Mouse (Mus musculus) limb, embryonic 13.5 days (tissue): Measurements from ENCODE around the gene Slco1a5. TPM values are rescaled to one million over a fixed set of nuclear protein-coding genes. Genes with fewer than 3 reads are reported as not detected.
"Not testable (repeated sequence)": the region's sequence is repeated elsewhere in the genome, so short reads cannot be mapped to it uniquely, and the experiment has no call there.

Experiments
- ATAC-seq: fragments of 200-750 bp; cut with Nextera tagmentation; 2 replicates; pipeline ENCODE4 v1.8.0; 2017; ENCODE audit warnings: low read depth, moderate number of reproducible peaks, moderate TSS enrichment; ENCODE audit not compliant: low FRiP score
- H3K27ac ChIP-seq: fragments of 300-500 bp; sonication (generic); 2 replicates; pipeline ENCODE4 v1.5.1; 2015; ENCODE audit warnings: inconsistent platforms, mild to moderate bottlenecking, moderate library complexity
- H3K27me3 ChIP-seq: fragments of 300-500 bp; sonication (generic); 2 replicates; pipeline ENCODE4 v1.6.1; 2015; ENCODE audit warnings: mild to moderate bottlenecking, inconsistent platforms
- H3K36me3 ChIP-seq: fragments of 300-500 bp; sonication (generic); 2 replicates; pipeline ENCODE4 v1.6.1; 2015; ENCODE audit warnings: inconsistent platforms, mild to moderate bottlenecking, moderate library complexity
- H3K4me1 ChIP-seq: fragments of 300-500 bp; sonication (generic); 2 replicates; pipeline ENCODE4 v1.6.1; 2015; ENCODE audit warnings: inconsistent platforms
- H3K4me2 ChIP-seq: fragments of 300-500 bp; sonication (generic); replicated peaks from 2 replicates; pipeline ENCODE4 v1.6.1; 2015; ENCODE audit warnings: inconsistent platforms, mild to moderate bottlenecking, moderate library complexity
- H3K4me3 ChIP-seq: fragments of 300-500 bp; sonication (generic); 2 replicates; pipeline ENCODE4 v1.5.1; 2015; ENCODE audit warnings: moderate library complexity, mild to moderate bottlenecking, inconsistent platforms
- H3K9ac ChIP-seq: fragments of 300-500 bp; sonication (generic); 2 replicates; pipeline ENCODE4 v1.6.1; 2015; ENCODE audit warnings: mild to moderate bottlenecking, inconsistent platforms
- H3K9me3 ChIP-seq: fragments of 300-500 bp; sonication (generic); 2 replicates; pipeline ENCODE4 v1.6.1; 2016; ENCODE audit warnings: inconsistent platforms
- WGBS: fragments of 180-500 bp; shearing (Covaris S2); methylation state at CpG from one replicate; pipeline ENCODE4 v1.1.7; 2015; 5-methylcytosine and 5-hydroxymethylcytosine counted together
- polyA plus RNA-seq: library from polyadenylated mRNA; unstranded; fragments of >200 nt; fragmentation: Nextera tagmentation; extraction: Ambion mirVana; gene quantifications from 2 replicates; pipeline ENCODE4 v1.2.1, GENCODE M21; 2015

Slco1a5 gene
- polyA plus RNA-seq, 1 experiment from 2014 or later = not detected

- H3K9me3 ChIP-seq, H3K4me2 ChIP-seq, H3K36me3 ChIP-seq, H3K4me3 ChIP-seq, H3K27me3 ChIP-seq, ATAC-seq, H3K27ac ChIP-seq, H3K4me1 ChIP-seq, H3K9ac ChIP-seq: not testable (repeated sequence)
- 94% methylated on average over 1 of the region's 1 CpGs for WGBS
Measured at GRCm38 (mm10) chr6:142250738-142251307, 72.0 kb downstream of the Slco1a5 start.

DNA sequence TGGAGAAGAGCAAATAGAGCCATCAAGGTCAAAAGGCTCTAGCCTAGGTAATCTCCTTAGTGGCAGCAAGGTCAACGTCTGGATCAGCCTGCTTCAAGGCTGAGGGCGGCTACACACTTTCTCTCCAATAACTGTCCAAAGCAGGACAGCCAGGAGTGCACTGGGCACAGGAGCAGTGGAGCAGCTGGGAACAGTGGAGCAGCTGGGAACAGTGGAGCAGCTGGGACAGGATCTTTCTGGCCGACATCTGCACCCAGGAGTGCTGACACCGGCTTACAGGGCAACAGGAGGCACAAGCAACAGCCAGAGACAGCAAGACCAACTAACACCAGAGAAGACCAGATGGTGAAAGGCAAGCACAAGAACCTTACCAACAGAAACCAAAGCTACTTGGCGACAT lies 77.7 kb downstream of the Slco1a5 start:
- Histone ChIP-seq H3K9ac (no peak overlapping the region), H3K27ac (no peak overlapping the region), H3K4me3 (no peak overlapping the region), H3K9me3 (no peaks in the 10 kb centered on the region), H3K4me2 (no peak overlapping the region), H3K36me3 (no peaks in the 10 kb centered on the region), H3K27me3 (no peaks in the 10 kb centered on the region), H3K4me1 (no peaks in the 10 kb centered on the region)
- no peak for ATAC-seq
- WGBS = 80% methylated on average over 5 of the region's 5 CpGs

DNA sequence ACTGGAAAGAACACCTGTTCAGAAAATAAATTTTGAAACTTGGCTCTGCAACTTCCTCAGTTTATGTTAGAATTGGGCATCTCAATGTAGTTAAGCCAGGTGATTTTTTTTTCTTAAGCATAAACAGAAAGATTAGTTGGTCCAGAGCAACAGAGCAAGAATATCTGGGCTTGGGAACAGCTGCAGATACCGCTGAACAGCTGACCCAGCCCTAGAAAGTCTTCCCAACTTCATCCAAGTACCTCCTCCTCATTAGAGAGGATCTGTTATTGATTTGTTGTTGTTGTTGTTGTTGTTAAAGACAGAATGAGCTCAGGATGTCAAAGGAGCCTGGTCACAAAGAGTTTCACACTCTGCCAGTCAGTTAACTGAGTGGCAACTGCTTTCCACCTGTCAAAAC lies 83.3 kb downstream of the Slco1a5 start:
- no peak overlapping the region for H3K9ac ChIP-seq
- WGBS = 77% methylated on average over 1 of the region's 1 CpGs
- H3K27ac ChIP-seq = no peak overlapping the region
- H3K36me3 ChIP-seq = no peaks in the 10 kb centered on the region
- H3K4me2 ChIP-seq = no peak overlapping the region
- no peak for ATAC-seq
- no peak overlapping the region for H3K4me3 ChIP-seq
- no peaks in the 10 kb centered on the region for H3K9me3 ChIP-seq
- no peaks in the 10 kb centered on the region for H3K27me3 ChIP-seq
- H3K4me1 ChIP-seq = no peaks in the 10 kb centered on the region

GRCm38 (mm10) chr6:142220138-142220537 lies 102.6 kb downstream of the Slco1a5 start:
- no peak for ATAC-seq
- no peaks in the 10 kb centered on the region for H3K27me3 ChIP-seq
- H3K4me2 ChIP-seq = no peak overlapping the region
- no peaks in the 10 kb centered on the region for H3K9me3 ChIP-seq
- H3K4me3 ChIP-seq = no peak overlapping the region
- no peak overlapping the region for H3K27ac ChIP-seq
- no peak overlapping the region for H3K9ac ChIP-seq
- no peaks in the 10 kb centered on the region for H3K36me3 ChIP-seq
- no peaks in the 10 kb centered on the region for H3K4me1 ChIP-seq

DNA sequence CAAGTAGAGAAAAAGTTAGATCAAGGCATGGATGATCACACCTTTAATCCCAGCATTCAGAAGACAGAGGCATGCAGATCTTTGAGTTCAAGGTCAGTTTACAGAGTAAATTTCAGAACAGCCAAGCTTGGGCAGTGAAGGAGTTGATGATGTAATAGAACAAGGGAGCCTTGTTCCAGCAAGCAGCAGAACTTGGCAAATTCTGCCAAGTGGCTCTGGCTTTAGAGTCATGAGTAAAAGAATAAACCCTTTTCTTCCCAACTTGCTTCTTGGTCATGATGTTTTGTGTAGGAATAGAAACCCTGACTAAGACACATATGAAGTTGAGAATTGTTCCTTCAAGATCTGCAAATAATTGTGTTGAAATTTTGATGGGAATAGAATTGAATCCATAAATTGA lies 111.0 kb downstream of the Slco1a5 start:
- ATAC-seq = no peak
- no peaks in the 10 kb centered on the region for H3K27me3 ChIP-seq

GRCm38 (mm10) chr6:142209749-142210148 lies 113.0 kb downstream of the Slco1a5 start:
- Histone ChIP-seq H3K9ac (no peak overlapping the region), H3K4me2 (no peak overlapping the region), H3K4me3 (no peak overlapping the region), H3K4me1 (no peaks in the 10 kb centered on the region), H3K27ac (no peak overlapping the region), H3K36me3 (no peaks in the 10 kb centered on the region), H3K9me3 (no peaks in the 10 kb centered on the region), H3K27me3 (no peaks in the 10 kb centered on the region)
- ATAC-seq = no peak

More for the DNA sequence above, 111.0 kb downstream of the Slco1a5 start:
- Histone ChIP-seq H3K4me1 (no peaks in the 10 kb centered on the region), H3K4me2 (no peak overlapping the region), H3K4me3 (no peak overlapping the region), H3K27ac (no peak overlapping the region), H3K9me3 (no peaks in the 10 kb centered on the region), H3K36me3 (no peaks in the 10 kb centered on the region), H3K9ac (no peak overlapping the region)

DNA sequence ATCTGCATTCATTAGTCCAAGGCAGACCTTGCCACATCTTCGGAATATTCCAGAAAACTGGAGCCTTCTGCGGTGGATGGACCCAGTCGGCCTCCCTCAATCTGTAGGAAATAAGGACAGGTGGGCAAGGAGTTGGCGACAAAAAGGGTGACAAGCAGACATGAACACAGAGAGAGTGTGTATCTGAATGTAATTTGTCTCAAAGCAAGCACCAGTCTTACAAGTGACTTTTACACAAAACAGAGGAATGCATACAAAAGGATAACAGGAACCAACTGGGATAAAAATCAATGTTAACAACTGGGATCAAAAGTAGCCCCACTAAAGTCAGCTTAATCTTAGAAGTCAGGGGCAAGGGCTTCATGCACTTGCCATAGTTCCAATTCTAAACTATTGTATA lies 114.4 kb downstream of the Slco1a5 start, which contains the start of gene Slco1a6:
TSS of gene Slco1a6 (minus strand) at position 101 of the 400 bp plus-strand sequence.
- 90% methylated on average over 4 of the region's 4 CpGs for WGBS
- H3K9ac ChIP-seq = no peak within 1 kb of the TSS
- H3K27ac ChIP-seq = no peak within 1 kb of the TSS
- H3K36me3 ChIP-seq = no peaks in the 10 kb centered on the region
- H3K27me3 ChIP-seq = no peaks in the 10 kb centered on the region
- no peaks in the 10 kb centered on the region for H3K4me1 ChIP-seq
- H3K4me3 ChIP-seq = no peak within 1 kb of the TSS
- ATAC-seq = no peak
- H3K4me2 ChIP-seq = no peak within 1 kb of the TSS
- no peaks in the 10 kb centered on the region for H3K9me3 ChIP-seq

DNA sequence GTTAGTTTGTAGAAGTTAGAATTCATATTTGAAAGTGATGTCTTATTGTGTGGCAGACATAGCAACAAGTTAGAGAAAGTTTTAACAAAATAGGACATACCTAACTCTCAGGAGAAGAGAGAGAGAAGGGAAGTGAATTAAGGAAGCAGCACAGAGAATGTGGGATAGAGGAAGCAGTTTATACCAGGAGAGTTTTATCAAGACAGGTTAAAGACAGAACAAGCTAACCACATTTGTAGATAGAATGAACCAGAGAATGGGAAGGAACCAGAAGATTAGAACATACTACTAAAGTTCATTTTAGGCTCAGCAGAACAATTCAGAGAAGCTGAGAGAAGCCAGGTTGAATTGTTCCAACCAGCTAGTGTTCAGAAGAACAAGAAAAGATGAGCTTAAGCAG lies 122.3 kb downstream of the Slco1a5 start:
- no peak for ATAC-seq
- no peak overlapping the region for H3K9ac ChIP-seq
- no peak overlapping the region for H3K4me3 ChIP-seq
- no peaks in the 10 kb centered on the region for H3K4me1 ChIP-seq
- no peaks in the 10 kb centered on the region for H3K9me3 ChIP-seq
- H3K27ac ChIP-seq = no peak overlapping the region
- H3K27me3 ChIP-seq = no peaks in the 10 kb centered on the region
- H3K36me3 ChIP-seq = no peaks in the 10 kb centered on the region
- H3K4me2 ChIP-seq = no peak overlapping the region

DNA sequence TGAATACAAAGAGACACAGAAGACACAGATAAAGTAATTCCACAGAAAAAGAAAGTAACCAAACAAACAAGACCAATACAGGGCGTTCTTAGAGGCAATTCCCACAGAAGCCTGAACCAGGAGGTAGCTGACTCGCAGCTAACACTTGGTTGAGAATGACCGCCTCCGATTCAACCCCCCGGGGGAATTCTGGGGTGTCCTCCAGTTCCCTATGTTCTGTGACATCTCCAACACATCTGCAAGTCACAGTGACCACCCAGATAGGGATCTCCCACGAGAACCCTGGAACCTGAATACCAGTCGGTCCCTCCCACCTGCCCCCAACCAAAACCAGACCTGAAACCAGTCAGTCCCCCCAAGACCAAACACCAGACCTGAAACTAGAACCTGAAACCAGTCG lies 128.5 kb downstream of the Slco1a5 start:
- no peak overlapping the region for H3K4me2 ChIP-seq
- no peak for ATAC-seq
- no peaks in the 10 kb centered on the region for H3K36me3 ChIP-seq
- WGBS = 81% methylated on average over 8 of the region's 8 CpGs
- H3K27me3 ChIP-seq = no peaks in the 10 kb centered on the region
- H3K4me1 ChIP-seq = no peaks in the 10 kb centered on the region
- no peak overlapping the region for H3K9ac ChIP-seq
- no peak overlapping the region for H3K4me3 ChIP-seq
- H3K27ac ChIP-seq = no peak overlapping the region
- no peaks in the 10 kb centered on the region for H3K9me3 ChIP-seq

GRCm38 (mm10) chr6:142191962-142192361 lies 130.8 kb downstream of the Slco1a5 start:
- no peak overlapping the region for H3K27ac ChIP-seq
- no peaks in the 10 kb centered on the region for H3K36me3 ChIP-seq
- H3K4me2 ChIP-seq = no peak overlapping the region
- H3K27me3 ChIP-seq = no peaks in the 10 kb centered on the region
- H3K9ac ChIP-seq = no peak overlapping the region
- H3K9me3 ChIP-seq = no peaks in the 10 kb centered on the region
- no peak for ATAC-seq
- 79% methylated on average over 1 of the region's 1 CpGs for WGBS
- no peak overlapping the region for H3K4me3 ChIP-seq
- no peaks in the 10 kb centered on the region for H3K4me1 ChIP-seq

DNA sequence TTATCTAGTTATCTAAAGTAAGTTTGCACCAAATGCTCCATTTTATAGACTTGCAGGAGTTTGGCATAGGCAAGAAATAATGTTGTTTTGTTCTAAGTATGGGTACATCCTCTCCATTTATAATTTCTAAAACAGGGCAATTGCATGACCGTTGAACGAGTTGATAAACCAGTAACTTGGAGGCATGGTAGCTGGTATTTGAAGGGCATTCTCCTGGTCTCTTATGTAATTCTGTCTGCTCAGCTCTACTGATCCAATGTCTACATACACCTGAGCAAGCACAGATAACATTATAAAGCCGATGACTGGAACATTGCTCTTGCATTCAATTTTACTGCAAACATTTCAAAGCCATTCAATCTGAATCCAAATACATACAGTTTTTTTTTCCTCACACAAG lies 135.4 kb downstream of the Slco1a5 start:
- ATAC-seq = no peak
- Histone ChIP-seq H3K9me3 (no peaks in the 10 kb centered on the region), H3K4me2 (no peak overlapping the region), H3K9ac (no peak overlapping the region), H3K27me3 (no peaks in the 10 kb centered on the region), H3K4me3 (no peak overlapping the region), H3K4me1 (no peaks in the 10 kb centered on the region), H3K36me3 (no peaks in the 10 kb centered on the region), H3K27ac (no peak overlapping the region)
- 88% methylated on average over 3 of the region's 3 CpGs for WGBS

DNA sequence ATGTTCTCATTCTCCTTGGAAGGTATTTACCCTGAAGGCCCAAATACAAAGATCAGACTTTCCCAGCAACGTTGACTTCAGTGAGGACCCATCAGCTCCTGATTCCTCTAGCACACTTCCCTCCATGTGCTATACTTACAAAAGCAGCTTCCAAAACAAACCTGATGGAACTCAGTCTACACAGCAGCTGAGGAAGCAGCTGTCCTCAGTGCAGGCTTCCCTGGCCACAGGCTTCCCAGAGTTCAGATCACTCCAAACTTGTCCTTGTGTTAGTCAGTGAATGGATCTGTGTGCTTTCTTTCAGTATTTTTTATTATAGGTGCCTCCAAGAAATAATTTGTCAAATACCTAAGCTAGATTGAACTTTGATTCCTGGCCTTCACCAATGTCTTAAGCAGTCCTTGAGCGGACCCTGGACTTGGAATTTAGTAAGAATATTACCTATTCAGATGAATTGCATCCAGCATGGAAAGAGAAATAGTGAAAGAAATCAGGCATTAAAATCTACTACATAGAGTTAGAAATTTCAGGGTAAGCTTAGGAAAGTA lies 136.8 kb downstream of the Slco1a5 start:
- Histone ChIP-seq H3K9ac (no peak overlapping the region), H3K4me1 (no peaks in the 10 kb centered on the region), H3K27me3 (no peaks in the 10 kb centered on the region), H3K36me3 (no peaks in the 10 kb centered on the region), H3K27ac (no peak overlapping the region), H3K4me2 (no peak overlapping the region), H3K4me3 (no peak overlapping the region), H3K9me3 (no peaks in the 10 kb centered on the region)
- WGBS = 77% methylated on average over 2 of the region's 2 CpGs
- ATAC-seq = no peak
